Mouse (Mus musculus): Measurements from ENCODE around the gene Mtus2. TPM values are rescaled to one million over a fixed set of nuclear protein-coding genes. Genes with fewer than 3 reads are reported as not detected.

The Mtus2 gene
- total RNA-seq, 1 experiment, result 11.0 TPM

DNA sequence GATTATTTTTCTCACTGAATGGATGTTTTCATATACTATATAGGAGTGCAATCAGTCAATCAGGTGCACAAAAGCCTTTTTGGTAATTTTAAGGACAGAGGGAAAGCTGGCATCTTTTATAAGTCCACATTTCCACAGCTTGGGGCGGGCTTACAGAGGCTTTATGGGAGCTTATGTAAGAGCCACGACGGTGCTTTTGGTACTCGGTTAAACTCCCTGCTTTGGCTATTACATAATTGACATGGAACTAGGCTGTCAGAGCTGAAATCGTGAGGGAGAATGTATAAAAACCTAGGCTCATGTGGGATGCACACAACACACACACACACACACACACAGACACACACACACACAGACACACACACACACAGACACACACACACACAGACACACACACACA lies 2.0 kb downstream of the Mtus2 start:
- Histone ChIP-seq H3K9me3 (ENCODE audit: control insufficient read depth, insufficient read depth, low read depth, low read length) (0 out of 2 replicates have a peak, but pooled peaks cover 2% of the 10 kb centered on the region), H3K36me3 (ENCODE audit: control insufficient read depth, insufficient read depth, low read length, poor library complexity, severe bottlenecking) (no peaks in the 10 kb centered on the region), H3K9ac (ENCODE audit: insufficient read depth, low read depth, low read length, poor library complexity, severe bottlenecking) (no peak overlapping the region), H3K4me3 (ENCODE audit: insufficient read depth in 1 of 2, low read depth in 1 of 2, low read length in 2 of 2, poor library complexity in 1 of 2, severe bottlenecking in 1 of 2) (no peak overlapping the region), H3K27ac (ENCODE audit: insufficient read depth, low read depth, low read length, poor library complexity, severe bottlenecking) (no peak overlapping the region), H3K4me1 (ENCODE audit: control insufficient read depth in 2 of 2, insufficient read depth in 2 of 2, low read length in 2 of 2, poor library complexity in 1 of 2) (peaks cover 4% of the 10 kb centered on the region in 2 experiments; a peak in 2 of 4 replicates)
- in situ Hi-C loops (cut with MboI; ENCODE audit: low sequenced_read_pairs in 2 of 2, unreplicated experiment in 2 of 2), result loop anchor here in 1 of 2 experiments (25.0 kb wide), 1 partner anchor 278 kb away; no protein-coding TSS in a partner anchor
- DNase-seq (ENCODE audit: low read depth, low spot score), result no peak
- TF ChIP-seq ZC3H11A (IDR thresholded peaks at IDR 0.05; ENCODE audit: borderline replicate concordance, low read depth, low read length), result no peak
- no peak for TF ChIP-seq CHD2 (IDR thresholded peaks at IDR 0.05; ENCODE audit: low read depth, low read length)
- TF ChIP-seq MAFK (IDR thresholded peaks at IDR 0.05; ENCODE audit: insufficient read depth, low read depth, low read length), result no peak
- no peak for TF ChIP-seq ZNF384 (IDR thresholded peaks at IDR 0.05; ENCODE audit: low read depth, low read length)
- no peak for TF ChIP-seq HCFC1 (IDR thresholded peaks at IDR 0.05; ENCODE audit: borderline replicate concordance, insufficient read depth, low read length)

DNA sequence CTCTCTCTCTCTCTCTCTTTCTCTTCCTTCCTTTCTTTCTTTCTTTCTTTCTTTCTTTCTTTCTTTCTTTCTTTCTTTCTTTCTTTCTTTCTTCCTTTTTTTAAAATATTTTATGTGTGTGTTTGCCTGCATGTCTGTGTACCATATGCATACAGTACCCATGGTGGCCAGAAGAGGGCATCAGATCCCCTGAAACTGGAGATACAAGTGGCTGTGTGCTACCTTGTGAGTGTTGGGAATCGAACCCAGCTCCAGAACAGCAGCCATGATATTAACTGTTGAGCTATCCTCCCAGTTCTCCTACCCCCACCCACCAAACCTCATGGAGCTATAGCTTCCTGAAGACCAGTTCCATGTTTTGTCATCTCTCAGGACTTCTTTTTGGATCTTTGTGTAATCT lies 3.7 kb downstream of the Mtus2 start:
- TF ChIP-seq ZC3H11A (IDR thresholded peaks at IDR 0.05; ENCODE audit: borderline replicate concordance, low read depth, low read length) (no peak), MAFK (IDR thresholded peaks at IDR 0.05; ENCODE audit: insufficient read depth, low read depth, low read length) (no peak), HCFC1 (IDR thresholded peaks at IDR 0.05; ENCODE audit: borderline replicate concordance, insufficient read depth, low read length) (no peak), CHD2 (IDR thresholded peaks at IDR 0.05; ENCODE audit: low read depth, low read length) (no peak), ZNF384 (IDR thresholded peaks at IDR 0.05; ENCODE audit: low read depth, low read length) (no peak)
- Histone ChIP-seq H3K9me3 (ENCODE audit: control insufficient read depth, insufficient read depth, low read depth, low read length) (no peaks in the 10 kb centered on the region), H3K27ac (ENCODE audit: insufficient read depth, low read depth, low read length, poor library complexity, severe bottlenecking) (no peak overlapping the region), H3K4me3 (ENCODE audit: insufficient read depth in 1 of 2, low read depth in 1 of 2, low read length in 2 of 2, poor library complexity in 1 of 2, severe bottlenecking in 1 of 2) (no peak overlapping the region), H3K9ac (ENCODE audit: insufficient read depth, low read depth, low read length, poor library complexity, severe bottlenecking) (no peak overlapping the region), H3K4me1 (ENCODE audit: control insufficient read depth in 2 of 2, insufficient read depth in 2 of 2, low read length in 2 of 2, poor library complexity in 1 of 2) (peaks cover 4 to 7% of the 10 kb centered on the region in 2 experiments; a peak in 2 of 4 replicates), H3K36me3 (ENCODE audit: control insufficient read depth, insufficient read depth, low read length, poor library complexity, severe bottlenecking) (no peaks in the 10 kb centered on the region)
- in situ Hi-C loops (cut with MboI; ENCODE audit: low sequenced_read_pairs in 2 of 2, unreplicated experiment in 2 of 2), result loop anchor here in 1 of 2 experiments (25.0 kb wide), 1 partner anchor 277 kb away; no protein-coding TSS in a partner anchor
- peak; percentile 34 for DNase-seq (ENCODE audit: low read depth, low spot score)

DNA sequence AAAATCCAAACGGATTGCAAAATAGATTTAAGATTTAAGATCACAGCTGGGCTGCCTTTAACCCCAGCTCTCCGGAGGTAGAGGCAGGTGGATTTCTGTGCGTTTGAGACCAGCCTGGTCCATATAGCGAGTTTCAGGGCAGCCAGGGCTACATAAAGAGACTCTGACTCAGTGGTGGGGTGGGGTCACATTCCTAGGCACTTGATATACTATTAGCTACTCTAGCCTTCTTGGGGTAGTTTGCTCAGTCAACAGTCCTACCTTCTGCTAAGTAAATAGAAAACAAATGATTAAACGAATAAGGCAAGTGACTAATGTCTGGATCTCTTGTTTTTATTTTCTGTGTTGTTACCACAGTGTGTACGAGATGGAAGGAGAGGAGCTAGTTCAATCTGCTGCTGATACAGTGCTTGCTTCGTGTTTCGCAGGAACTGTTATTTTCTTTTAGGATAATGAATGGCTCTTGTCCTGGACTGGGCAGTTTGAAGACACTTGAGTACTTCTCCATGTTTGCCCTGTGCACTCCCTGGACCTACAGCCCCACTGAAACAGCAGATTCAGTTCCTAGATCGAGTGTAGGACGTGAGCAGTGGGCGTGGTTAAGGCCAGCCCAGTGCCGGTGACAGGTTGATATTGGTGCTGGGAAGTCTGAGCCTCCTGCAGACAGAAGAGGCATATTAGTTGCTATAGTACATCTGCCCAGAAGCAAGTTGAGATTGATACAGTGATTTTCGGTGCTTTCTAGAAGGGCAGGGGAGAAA lies 6.9 kb downstream of the Mtus2 start:
- in situ Hi-C loops (cut with MboI; ENCODE audit: low sequenced_read_pairs in 2 of 2, unreplicated experiment in 2 of 2), result loop anchor here in 1 of 2 experiments (25.0 kb wide), 1 partner anchor 273 kb away; no protein-coding TSS in a partner anchor
- no peaks in the 10 kb centered on the region for H3K36me3 ChIP-seq (ENCODE audit: control insufficient read depth, insufficient read depth, low read length, poor library complexity, severe bottlenecking)
- DNase-seq (ENCODE audit: low read depth, low spot score), result no peak
- H3K4me1 ChIP-seq (ENCODE audit: control insufficient read depth in 2 of 2, insufficient read depth in 2 of 2, low read length in 2 of 2, poor library complexity in 1 of 2), result peaks cover 2 to 6% of the 10 kb centered on the region in 2 experiments; a peak in 1 of 4 replicates
- H3K4me3 ChIP-seq (ENCODE audit: insufficient read depth in 1 of 2, low read depth in 1 of 2, low read length in 2 of 2, poor library complexity in 1 of 2, severe bottlenecking in 1 of 2), result no peak overlapping the region
- no peak overlapping the region for H3K27ac ChIP-seq (ENCODE audit: insufficient read depth, low read depth, low read length, poor library complexity, severe bottlenecking)
- H3K9ac ChIP-seq (ENCODE audit: insufficient read depth, low read depth, low read length, poor library complexity, severe bottlenecking), result 0 out of 2 replicates have a peak overlapping the region, but pooled peaks have one; percentile 6
- TF ChIP-seq CHD2 (IDR thresholded peaks at IDR 0.05; ENCODE audit: low read depth, low read length), result no peak
- TF ChIP-seq HCFC1 (IDR thresholded peaks at IDR 0.05; ENCODE audit: borderline replicate concordance, insufficient read depth, low read length), result no peak
- no peak for TF ChIP-seq MAFK (IDR thresholded peaks at IDR 0.05; ENCODE audit: insufficient read depth, low read depth, low read length)
- no peak for TF ChIP-seq ZNF384 (IDR thresholded peaks at IDR 0.05; ENCODE audit: low read depth, low read length)
- TF ChIP-seq ZC3H11A (IDR thresholded peaks at IDR 0.05; ENCODE audit: borderline replicate concordance, low read depth, low read length), result no peak
- H3K9me3 ChIP-seq (ENCODE audit: control insufficient read depth, insufficient read depth, low read depth, low read length), result no peaks in the 10 kb centered on the region

DNA sequence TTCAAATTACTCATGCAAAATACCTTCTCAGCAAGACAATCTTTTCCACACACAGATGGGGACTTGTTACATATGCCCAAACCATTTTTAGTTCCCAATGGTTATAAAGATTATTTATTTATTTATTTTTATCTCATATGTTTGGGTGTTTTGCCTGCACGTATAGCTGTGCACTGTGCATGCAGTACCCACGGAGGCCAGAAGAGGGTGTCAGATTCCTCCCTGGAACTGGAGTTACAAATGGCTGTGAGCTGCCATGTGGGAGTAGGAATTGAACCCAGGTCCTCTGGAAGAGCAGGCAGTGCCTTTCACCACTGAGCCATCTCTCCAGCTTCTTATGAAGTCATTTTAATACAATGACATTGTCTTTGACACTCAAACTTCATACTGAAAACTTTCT lies 7.7 kb downstream of the Mtus2 start:
- Histone ChIP-seq H3K27ac (ENCODE audit: insufficient read depth, low read depth, low read length, poor library complexity, severe bottlenecking) (no peak overlapping the region), H3K9ac (ENCODE audit: insufficient read depth, low read depth, low read length, poor library complexity, severe bottlenecking) (no peak overlapping the region), H3K4me3 (ENCODE audit: insufficient read depth in 1 of 2, low read depth in 1 of 2, low read length in 2 of 2, poor library complexity in 1 of 2, severe bottlenecking in 1 of 2) (no peak overlapping the region), H3K4me1 (ENCODE audit: control insufficient read depth in 2 of 2, insufficient read depth in 2 of 2, low read length in 2 of 2, poor library complexity in 1 of 2) (peaks cover 3 to 6% of the 10 kb centered on the region in 2 experiments; a peak in 1 of 4 replicates), H3K9me3 (ENCODE audit: control insufficient read depth, insufficient read depth, low read depth, low read length) (no peaks in the 10 kb centered on the region), H3K36me3 (ENCODE audit: control insufficient read depth, insufficient read depth, low read length, poor library complexity, severe bottlenecking) (no peaks in the 10 kb centered on the region)
- TF ChIP-seq ZC3H11A (IDR thresholded peaks at IDR 0.05; ENCODE audit: borderline replicate concordance, low read depth, low read length), result no peak
- TF ChIP-seq ZNF384 (IDR thresholded peaks at IDR 0.05; ENCODE audit: low read depth, low read length), result no peak
- TF ChIP-seq MAFK (IDR thresholded peaks at IDR 0.05; ENCODE audit: insufficient read depth, low read depth, low read length), result no peak
- TF ChIP-seq CHD2 (IDR thresholded peaks at IDR 0.05; ENCODE audit: low read depth, low read length), result no peak
- TF ChIP-seq HCFC1 (IDR thresholded peaks at IDR 0.05; ENCODE audit: borderline replicate concordance, insufficient read depth, low read length), result no peak
- DNase-seq (ENCODE audit: low read depth, low spot score), result peak; percentile 37
- in situ Hi-C loops (cut with MboI; ENCODE audit: low sequenced_read_pairs in 2 of 2, unreplicated experiment in 2 of 2), result loop anchor here in 1 of 2 experiments (25.0 kb wide), 1 partner anchor 273 kb away; no protein-coding TSS in a partner anchor
